Mouse (Mus musculus) ovary, postnatal 10 days (tissue): ENCODE measurements around the gene Lmbrd2.
A peak's percentile ranks its signal among the peaks of the same experiment; 100 is the strongest.

Experiments used
- DNase-seq: peaks from one replicate; pipeline ENCODE4 v3.0.0; 2022; ENCODE audit warnings: low spot score

Gene Lmbrd2

GRCm38 (mm10) chr15:9140252-9140680 is at the start of gene Lmbrd2:
Gene Lmbrd2, plus strand, starts transcription at chr15:9140550.
- DNase-seq = peak; percentile 86

GRCm38 (mm10) chr15:9090662-9091061 is 49.7 kb upstream of the Lmbrd2 start:
- no peak for DNase-seq

- no peak for DNase-seq
These were observed 46.6 kb upstream of the Lmbrd2 start for GRCm38 (mm10) chr15:9093598-9094365.

- DNase-seq = no peak
These were observed 46.0 kb upstream of the Lmbrd2 start for GRCm38 (mm10) chr15:9094366-9094750.

- DNase-seq = no peak
These were observed 43.5 kb upstream of the Lmbrd2 start for GRCm38 (mm10) chr15:9096865-9097264.

- no peak for DNase-seq
These were observed 39.8 kb upstream of the Lmbrd2 start for GRCm38 (mm10) chr15:9100446-9101077.

GRCm38 (mm10) chr15:9106303-9107074 is 33.9 kb upstream of the Lmbrd2 start:
- no peak for DNase-seq

GRCm38 (mm10) chr15:9110526-9111347 is 29.6 kb upstream of the Lmbrd2 start:
- no peak for DNase-seq

GRCm38 (mm10) chr15:9111648-9112047 is 28.7 kb upstream of the Lmbrd2 start:
- DNase-seq = no peak

- DNase-seq = no peak
These were observed 26.8 kb upstream of the Lmbrd2 start for GRCm38 (mm10) chr15:9113556-9113955.

GRCm38 (mm10) chr15:9114131-9114530 is 26.2 kb upstream of the Lmbrd2 start:
- DNase-seq = no peak

GRCm38 (mm10) chr15:9114599-9114998 is 25.8 kb upstream of the Lmbrd2 start:
- DNase-seq = no peak

GRCm38 (mm10) chr15:9118852-9119251 is 21.5 kb upstream of the Lmbrd2 start:
- DNase-seq = no peak

GRCm38 (mm10) chr15:9120081-9120480 is 20.3 kb upstream of the Lmbrd2 start:
- no peak for DNase-seq

GRCm38 (mm10) chr15:9122989-9123388 is 17.4 kb upstream of the Lmbrd2 start:
- DNase-seq = no peak

- no peak for DNase-seq
These were observed 15.5 kb upstream of the Lmbrd2 start for GRCm38 (mm10) chr15:9124856-9125255.

GRCm38 (mm10) chr15:9127051-9127791 is 13.1 kb upstream of the Lmbrd2 start:
- DNase-seq = no peak

- DNase-seq = no peak
These were observed 9.4 kb upstream of the Lmbrd2 start for GRCm38 (mm10) chr15:9130772-9131498.

- no peak for DNase-seq
These were observed 8.9 kb upstream of the Lmbrd2 start for GRCm38 (mm10) chr15:9131499-9131888.

GRCm38 (mm10) chr15:9132693-9133443 is 7.5 kb upstream of the Lmbrd2 start:
- DNase-seq = no peak
